Mouse (Mus musculus): ENCODE measurements around the gene Cers5. TPM values are rescaled to one million over a fixed set of nuclear protein-coding genes. Genes with fewer than 3 reads are reported as not detected.
"Not testable (repeated sequence)": the region's sequence is repeated elsewhere in the genome, so short reads cannot be mapped to it uniquely, and the experiment has no call there.

Gene Cers5
- total RNA-seq (2022) = 1 to 10 TPM; 3.1 to 4.9 (median 3.5) TPM

GRCm38 (mm10) chr15:99772881-99772924, at the start of gene Cers5:
TSS of gene Cers5 (minus strand) at chr15:99772885.
- DNase-seq (ENCODE audit: low spot score in 2 of 2) = not testable (repeated sequence)

DNA sequence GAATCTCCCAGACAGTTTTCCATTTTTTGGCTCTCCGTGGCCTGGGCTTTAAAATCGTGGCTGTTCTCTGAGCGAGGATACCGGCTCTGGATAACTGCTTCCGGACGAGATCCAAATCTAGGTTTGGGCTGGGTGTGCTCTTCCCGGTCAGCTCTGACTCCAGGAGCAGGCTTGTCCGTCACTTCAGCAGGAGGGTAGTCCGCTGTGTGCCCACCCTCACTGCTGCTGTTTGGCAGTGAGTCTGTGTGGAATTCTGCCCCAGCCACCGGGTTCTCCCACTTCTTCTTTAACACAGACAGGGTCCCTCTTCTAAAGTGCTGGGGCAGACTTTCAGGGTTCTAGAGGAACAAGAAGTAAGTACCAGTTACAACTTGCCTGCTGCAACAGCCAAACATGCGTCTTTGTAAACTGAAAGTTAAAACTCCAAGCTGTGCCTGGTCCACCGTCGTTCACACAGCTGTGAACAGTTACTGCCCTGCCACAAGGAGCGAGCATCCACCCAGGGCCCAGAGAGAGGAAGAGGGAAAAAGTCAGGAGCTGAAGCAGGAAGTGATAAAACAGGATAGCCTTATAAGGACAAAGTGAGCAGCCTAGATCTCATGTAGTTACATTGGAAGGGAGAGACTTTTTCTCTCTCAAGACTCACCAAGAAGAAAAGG, 47.1 kb upstream of the Cers5 start:
- DNase-seq (ENCODE audit: low spot score in 2 of 2) = peak; percentile 19 to 27

GRCm38 (mm10) chr15:99819109-99819440, 46.4 kb upstream of the Cers5 start:
- DNase-seq (ENCODE audit: low spot score in 2 of 2) = no peak

GRCm38 (mm10) chr15:99818321-99819108, 45.8 kb upstream of the Cers5 start:
- peak; percentile 31 to 49 for DNase-seq (ENCODE audit: low spot score in 2 of 2)

DNA sequence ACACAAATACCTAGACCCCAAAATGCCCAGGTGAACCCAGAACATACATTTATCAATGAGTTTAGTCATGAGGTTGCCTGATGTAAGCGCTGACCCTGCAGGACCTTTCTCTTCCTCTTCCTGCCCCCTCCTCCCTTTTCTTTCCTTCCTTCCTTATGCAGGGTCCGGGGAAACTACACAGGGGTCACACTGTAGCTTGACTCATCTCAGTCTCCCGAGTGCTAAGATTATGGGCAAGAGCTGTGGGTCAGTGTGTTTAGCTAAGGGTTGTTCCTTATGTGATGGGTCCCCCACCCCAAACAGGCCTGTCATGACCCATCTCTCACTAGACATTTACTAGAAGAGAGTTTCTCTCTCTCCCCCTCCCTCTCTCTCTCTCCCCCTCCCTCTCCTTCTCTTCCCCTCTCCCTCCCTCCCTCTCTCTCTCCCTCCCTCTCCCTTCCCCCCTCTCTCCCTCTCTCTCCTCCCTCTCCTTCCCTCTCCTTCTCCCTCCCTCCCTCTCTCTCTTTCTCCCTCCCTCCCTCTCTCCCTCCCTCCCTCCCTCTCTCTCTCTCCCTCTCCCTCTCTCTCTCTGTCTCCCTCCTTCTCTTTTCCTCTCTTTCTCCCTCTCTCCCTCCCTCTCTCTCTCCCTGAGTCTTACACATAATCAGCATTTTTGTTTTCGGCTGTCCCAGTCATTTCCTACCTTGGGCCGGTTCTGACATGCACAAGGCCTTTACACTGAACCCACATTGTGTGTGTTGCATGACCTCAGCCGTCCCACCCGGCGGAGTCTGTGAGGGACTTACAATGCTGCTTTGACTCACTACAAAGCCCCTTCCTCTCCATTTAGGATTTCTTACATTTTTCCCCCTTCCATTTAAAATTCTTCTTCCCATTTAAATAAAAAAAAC, 44.9 kb upstream of the Cers5 start:
- DNase-seq (ENCODE audit: low spot score in 2 of 2) = no peak

DNA sequence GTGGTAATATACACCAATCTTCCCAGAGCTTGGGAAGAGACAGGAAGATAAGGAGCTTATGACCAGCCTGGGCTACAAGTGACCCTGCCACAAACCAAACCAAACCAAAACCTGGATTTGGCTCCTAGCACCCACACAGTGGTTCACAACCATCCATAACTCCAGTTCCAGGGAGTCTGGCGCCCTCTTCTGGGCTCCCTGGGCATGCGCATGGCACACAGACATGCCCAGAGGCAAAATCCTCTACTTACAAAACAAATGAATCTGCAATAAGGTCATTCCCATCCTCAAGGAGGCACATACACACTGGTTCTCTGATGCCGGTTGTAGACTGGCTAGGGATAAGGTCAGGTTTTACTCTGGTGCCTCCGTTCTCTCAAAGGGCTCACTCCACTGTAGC, 43.3 kb upstream of the Cers5 start:
- DNase-seq (ENCODE audit: low spot score in 2 of 2) = no peak

GRCm38 (mm10) chr15:99814554-99815260, 42.0 kb upstream of the Cers5 start:
- peak in 1 of 2 experiments; percentile 30 for DNase-seq (ENCODE audit: low spot score in 2 of 2)

DNA sequence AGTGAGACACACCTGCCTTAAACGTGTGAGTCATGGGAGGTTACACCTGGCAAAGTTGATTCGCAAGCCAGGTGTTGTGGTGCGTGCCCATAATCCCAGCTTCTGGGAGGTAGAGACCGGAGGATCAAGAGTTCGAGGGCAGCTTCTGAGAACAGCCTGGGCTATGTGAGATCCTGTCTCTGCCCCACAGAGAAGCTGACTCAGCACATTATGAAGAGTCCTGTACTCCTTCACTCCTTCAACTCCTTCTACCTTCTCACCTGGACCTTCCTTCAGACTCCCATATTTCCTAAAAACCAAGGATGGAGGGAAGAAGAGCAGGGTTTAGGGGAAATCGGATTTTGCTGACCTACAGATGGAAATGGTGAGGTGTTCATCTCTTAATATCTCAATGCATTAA, 41.0 kb upstream of the Cers5 start:
- DNase-seq (ENCODE audit: low spot score in 2 of 2) = no peak

GRCm38 (mm10) chr15:99812097-99812496, 39.4 kb upstream of the Cers5 start:
- DNase-seq (ENCODE audit: low spot score in 2 of 2) = no peak

GRCm38 (mm10) chr15:99807776-99808735, 35.4 kb upstream of the Cers5 start:
- no peak for DNase-seq (ENCODE audit: low spot score in 2 of 2)

DNA sequence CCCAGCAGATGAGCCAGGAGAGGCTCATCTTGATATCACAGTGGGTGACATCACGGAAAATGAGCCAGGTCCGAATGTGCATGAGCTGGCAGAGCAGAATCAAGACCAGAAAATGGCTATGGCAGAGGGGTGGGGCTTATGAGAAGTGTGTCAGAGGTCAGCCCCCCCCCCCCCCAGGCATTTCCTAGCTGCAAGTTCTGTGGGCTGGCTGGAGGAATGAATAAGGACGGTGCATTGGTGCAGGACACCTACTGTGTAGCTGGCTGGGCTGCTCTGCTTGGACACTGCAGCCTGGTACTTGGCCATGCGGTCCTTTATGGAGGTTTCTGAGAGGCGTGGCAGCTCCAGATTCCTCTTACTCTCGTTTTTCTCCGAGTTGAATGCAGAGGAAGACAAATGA, 33.5 kb upstream of the Cers5 start:
- no peak for DNase-seq (ENCODE audit: low spot score in 2 of 2)

- DNase-seq (ENCODE audit: low spot score in 2 of 2) = no peak
Measured at GRCm38 (mm10) chr15:99805673-99806072, 33.0 kb upstream of the Cers5 start.

DNA sequence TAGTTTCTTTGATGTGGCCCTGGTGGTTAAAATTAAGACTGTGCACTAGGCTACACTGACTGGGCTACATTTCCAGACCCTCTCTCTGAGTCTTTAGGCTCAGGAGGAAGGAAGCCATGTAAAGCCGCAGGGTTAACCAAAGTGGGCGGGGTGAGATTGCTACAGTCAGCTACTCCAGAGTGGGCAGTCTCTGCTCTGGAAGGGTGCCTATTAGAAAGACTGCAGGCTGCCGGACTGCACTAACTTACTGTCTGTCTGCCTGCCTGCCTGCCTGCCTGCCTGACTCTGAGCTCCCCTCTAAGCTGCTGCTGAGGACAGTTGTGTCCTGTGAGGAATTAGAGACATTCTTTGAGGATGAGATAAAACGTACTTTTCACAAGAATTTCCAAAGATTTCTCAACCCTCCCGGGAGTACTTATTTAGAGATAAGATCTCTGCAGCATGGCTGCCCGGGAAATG, 30.5 kb upstream of the Cers5 start:
- DNase-seq (ENCODE audit: low spot score in 2 of 2) = no peak

- DNase-seq (ENCODE audit: low spot score in 2 of 2) = peak in 1 of 2 experiments; percentile 22
Measured at GRCm38 (mm10) chr15:99801885-99802572, 29.3 kb upstream of the Cers5 start.

GRCm38 (mm10) chr15:99799706-99800105, 27.0 kb upstream of the Cers5 start:
- DNase-seq (ENCODE audit: low spot score in 2 of 2) = no peak

DNA sequence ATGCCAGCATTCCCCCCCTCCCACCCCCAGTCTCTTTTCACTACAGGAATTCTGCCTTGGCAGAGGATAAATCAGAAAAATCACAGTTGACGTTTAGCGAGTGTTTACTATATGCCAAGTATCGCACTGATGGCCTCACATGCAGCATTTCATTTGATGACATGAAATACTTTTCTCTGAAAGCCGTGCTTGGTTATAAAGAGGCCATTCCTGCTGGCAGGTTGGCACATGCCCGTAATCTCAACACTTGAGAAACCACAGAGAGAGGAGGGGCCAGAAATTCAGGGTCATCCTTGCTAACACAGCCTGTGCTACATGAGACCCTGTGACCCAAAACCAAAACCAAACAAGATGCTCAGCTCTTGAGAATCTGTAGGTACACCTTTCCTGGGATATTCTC, 25.2 kb upstream of the Cers5 start:
- DNase-seq (ENCODE audit: low spot score in 2 of 2) = no peak

- no peak for DNase-seq (ENCODE audit: low spot score in 2 of 2)
Measured at GRCm38 (mm10) chr15:99796735-99797134, 24.1 kb upstream of the Cers5 start.

GRCm38 (mm10) chr15:99796066-99796465, 23.4 kb upstream of the Cers5 start:
- no peak for DNase-seq (ENCODE audit: low spot score in 2 of 2)

DNA sequence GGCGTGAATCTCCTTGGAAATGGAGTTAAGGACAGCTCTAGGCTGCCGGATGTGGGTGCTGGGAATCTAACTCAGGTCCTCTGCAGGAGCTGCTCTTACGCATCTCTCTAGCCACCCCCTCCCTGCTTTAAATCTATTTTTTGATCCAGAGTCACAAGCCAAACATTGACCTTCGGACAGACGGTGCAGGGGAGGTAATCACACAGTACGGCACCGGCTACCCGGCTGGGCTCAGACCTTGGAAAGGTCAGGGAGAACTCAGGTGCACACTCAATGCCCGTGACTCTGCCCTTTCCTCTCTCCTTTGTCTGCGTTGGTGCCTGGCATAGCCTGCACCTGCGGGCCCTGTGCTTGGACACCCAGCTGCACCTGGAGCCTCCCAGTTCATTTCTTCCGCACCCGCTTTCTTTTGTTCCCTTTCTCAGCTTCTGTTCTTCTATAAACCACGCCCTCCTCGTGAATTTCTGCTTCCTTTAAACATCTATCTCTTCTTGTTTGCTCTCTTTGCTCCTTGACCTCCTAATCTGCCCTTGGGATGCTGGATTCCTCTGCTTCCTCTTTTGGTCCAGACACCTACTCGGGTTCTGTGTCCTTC, 19.6 kb upstream of the Cers5 start:
- DNase-seq (ENCODE audit: low spot score in 2 of 2) = no peak

DNA sequence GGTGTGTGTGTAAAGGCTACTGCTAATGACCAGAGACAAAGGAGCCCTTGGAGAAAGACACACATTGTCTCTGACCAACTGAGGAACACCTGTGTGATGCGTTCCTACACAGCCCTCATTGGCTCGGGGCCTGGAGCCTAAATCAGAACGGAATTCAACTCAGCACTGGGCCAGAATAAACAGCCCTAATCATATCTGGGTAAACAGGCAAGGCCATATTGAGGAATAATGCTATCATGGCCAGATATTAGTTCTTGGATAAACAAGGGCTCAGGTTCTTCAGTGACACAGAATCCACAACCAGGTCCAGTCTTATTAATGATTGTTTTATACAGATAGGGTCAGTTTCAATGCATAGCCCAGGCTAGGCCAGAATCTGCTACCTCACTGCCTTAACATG, 18.3 kb upstream of the Cers5 start:
- DNase-seq (ENCODE audit: low spot score in 2 of 2) = no peak
